Mouse (Mus musculus): ENCODE data around the gene Unc93a2. TPM values are rescaled to one million over a fixed set of nuclear protein-coding genes. Genes with fewer than 3 reads are reported as not detected.
"Not testable (repeated sequence)": the region's sequence is repeated elsewhere in the genome, so short reads cannot be mapped to it uniquely, and the experiment has no call there.

Unc93a2 gene
- total and polyA plus RNA-seq, 2 experiments from 2014 or later, result not detected

DNA sequence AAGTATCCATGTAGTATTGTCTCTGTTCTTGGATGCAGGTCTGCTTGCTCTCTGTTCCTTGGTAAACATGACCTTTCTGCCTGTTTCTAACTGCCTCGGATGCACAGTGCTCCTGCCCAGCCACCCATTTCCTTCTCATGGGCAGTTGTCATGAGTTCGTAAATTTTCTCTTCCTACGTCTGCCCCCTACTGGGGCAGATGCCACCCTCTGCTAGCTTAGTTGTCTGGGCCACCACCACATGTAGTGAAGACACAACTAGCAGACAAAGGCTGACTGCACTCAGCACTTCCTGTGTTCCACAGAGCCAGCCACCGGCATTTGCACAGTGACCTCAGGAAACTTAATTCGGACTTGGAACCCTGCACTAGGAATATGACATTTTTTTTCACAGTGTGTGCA, 52.5 kb downstream of the Unc93a2 start:
- WGBS, result 83% methylated on average over 3 of the region's 5 CpGs

DNA sequence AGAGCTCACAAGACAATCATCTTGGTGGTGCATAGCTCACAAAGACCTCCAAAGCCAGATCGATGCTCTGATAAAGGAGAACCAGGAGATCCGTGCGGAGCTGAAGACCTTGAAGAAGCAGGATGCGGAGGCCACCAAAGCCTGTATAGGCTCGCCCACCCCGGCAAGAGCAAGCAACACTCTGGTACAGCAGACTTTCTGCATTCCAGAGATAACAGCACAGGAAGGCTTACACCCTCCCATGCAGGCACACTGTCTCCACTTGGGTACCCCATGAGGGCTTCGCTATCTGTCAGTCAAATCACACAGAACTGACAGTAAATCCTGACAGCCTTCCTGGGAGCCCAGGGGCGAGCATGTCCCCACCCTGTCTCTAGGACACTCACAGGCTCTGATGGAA, 58.8 kb downstream of the Unc93a2 start:
- H3K4me1 ChIP-seq (ENCODE audit: insufficient read depth); H3K27me3 ChIP-seq (ENCODE audit: insufficient read depth, low read length); H3K4me2 ChIP-seq (ENCODE audit: low read depth); H3K9me3 ChIP-seq (ENCODE audit: low read length); H3K4me3 ChIP-seq (ENCODE audit: low read depth, low read length); H3K27ac ChIP-seq (ENCODE audit: low read depth, low read length); DNase-seq; ATAC-seq; H3K9ac ChIP-seq; H3K36me3 ChIP-seq (ENCODE audit: insufficient read depth): not testable (repeated sequence)
- 72% methylated on average over 3 of the region's 8 CpGs for WGBS

More for the DNA sequence above, 52.5 kb downstream of the Unc93a2 start:
- H3K9ac ChIP-seq; H3K4me2 ChIP-seq (ENCODE audit: low read depth); H3K4me3 ChIP-seq (ENCODE audit: low read depth, low read length); ATAC-seq; H3K4me1 ChIP-seq (ENCODE audit: insufficient read depth); H3K9me3 ChIP-seq (ENCODE audit: low read length); DNase-seq; H3K27me3 ChIP-seq (ENCODE audit: insufficient read depth, low read length); H3K27ac ChIP-seq (ENCODE audit: low read depth, low read length); H3K36me3 ChIP-seq (ENCODE audit: insufficient read depth): not testable (repeated sequence)

DNA sequence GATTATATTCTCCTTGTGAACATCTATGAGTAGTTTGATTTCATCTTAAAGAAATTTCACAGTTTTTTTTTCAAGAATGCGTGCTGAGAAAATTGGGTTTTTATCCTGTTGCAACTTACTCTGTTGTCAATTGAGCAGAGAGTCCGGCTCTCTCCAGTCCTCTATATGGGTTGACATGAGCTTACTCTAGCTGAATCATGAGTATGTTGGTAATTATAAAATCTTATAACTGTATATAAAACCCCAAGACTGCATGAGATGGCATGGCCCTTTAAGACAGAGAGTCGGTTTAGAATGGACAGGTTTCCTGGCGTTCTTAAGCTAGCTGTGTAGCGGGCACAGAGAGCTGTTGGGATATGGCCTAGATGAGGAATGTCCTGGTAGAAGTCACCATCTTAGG, 60.9 kb downstream of the Unc93a2 start, which contains the start of gene Tcp10a:
Tcp10a (plus strand) TSS at position 301 of the 400 bp plus-strand sequence.
- 93% methylated on average over 3 of the region's 5 CpGs for WGBS
- not testable (repeated sequence) for H3K4me2 ChIP-seq (ENCODE audit: low read depth); H3K36me3 ChIP-seq (ENCODE audit: insufficient read depth); DNase-seq; ATAC-seq; H3K4me3 ChIP-seq (ENCODE audit: low read depth, low read length); H3K9me3 ChIP-seq (ENCODE audit: low read length); H3K27ac ChIP-seq (ENCODE audit: low read depth, low read length); H3K9ac ChIP-seq; H3K4me1 ChIP-seq (ENCODE audit: insufficient read depth); H3K27me3 ChIP-seq (ENCODE audit: insufficient read depth, low read length)

DNA sequence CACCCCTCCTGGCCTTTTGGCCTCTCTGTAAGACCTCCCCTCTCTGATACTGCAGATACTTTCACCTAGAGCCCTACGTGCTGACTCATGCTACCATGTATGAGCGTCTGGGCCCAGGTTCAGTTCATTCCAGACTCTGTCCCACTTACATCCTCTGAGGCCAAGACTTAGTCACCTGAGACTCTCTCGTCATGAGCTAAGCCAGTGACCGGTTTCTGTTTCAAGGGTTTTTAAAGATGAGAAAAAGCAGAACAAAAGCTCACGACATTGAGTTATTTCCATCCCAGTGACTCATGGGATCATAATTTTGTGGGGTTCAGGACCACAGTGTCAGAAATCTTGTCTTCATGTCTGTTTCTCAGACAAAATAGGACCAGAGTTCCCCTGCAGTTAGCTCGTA, 65.5 kb downstream of the Unc93a2 start:
- not testable (repeated sequence) for ATAC-seq; H3K4me1 ChIP-seq (ENCODE audit: insufficient read depth); H3K27me3 ChIP-seq (ENCODE audit: insufficient read depth, low read length); H3K4me3 ChIP-seq (ENCODE audit: low read depth, low read length); H3K36me3 ChIP-seq (ENCODE audit: insufficient read depth); DNase-seq; H3K9me3 ChIP-seq (ENCODE audit: low read length); H3K4me2 ChIP-seq (ENCODE audit: low read depth); H3K9ac ChIP-seq; H3K27ac ChIP-seq (ENCODE audit: low read depth, low read length)
- 92% methylated on average over 6 of the region's 6 CpGs for WGBS

DNA sequence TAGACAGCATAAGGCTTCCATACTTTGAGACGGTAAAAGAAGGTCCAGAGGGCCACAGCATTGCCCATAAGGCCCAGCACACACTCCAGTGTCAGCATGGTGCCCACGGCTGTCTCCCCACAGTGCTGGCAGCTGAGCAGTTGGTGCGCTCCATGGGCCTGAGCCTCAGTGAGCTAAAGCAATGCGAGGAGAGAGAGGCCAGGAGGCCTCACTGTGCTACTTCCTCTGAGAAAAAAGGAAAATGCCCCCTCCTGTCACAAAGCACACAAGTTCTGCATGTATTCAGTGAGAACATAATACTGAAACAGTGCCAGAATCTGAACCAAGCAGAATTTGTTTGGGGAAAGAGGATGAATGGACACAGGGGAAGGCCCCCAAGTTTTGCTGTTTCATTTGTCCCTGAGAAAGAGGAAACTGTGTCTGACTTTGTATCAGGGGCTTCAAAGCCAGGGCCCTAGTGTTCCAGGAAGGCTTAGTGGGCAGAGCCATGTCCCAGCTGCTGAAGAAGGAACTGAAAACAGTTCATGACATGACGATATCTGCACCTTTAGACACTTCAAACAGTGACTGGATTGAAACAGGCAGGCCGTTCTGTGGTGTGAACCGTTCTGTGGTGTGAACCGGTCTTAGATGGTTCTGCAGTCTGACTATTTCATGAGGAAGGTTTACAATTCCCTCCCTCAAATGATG, 69.4 kb downstream of the Unc93a2 start:
- peak; percentile 45 for ATAC-seq
- H3K27me3 ChIP-seq (ENCODE audit: insufficient read depth, low read length); H3K27ac ChIP-seq (ENCODE audit: low read depth, low read length); H3K4me2 ChIP-seq (ENCODE audit: low read depth); DNase-seq; H3K9ac ChIP-seq; H3K9me3 ChIP-seq (ENCODE audit: low read length); H3K36me3 ChIP-seq (ENCODE audit: insufficient read depth); H3K4me3 ChIP-seq (ENCODE audit: low read depth, low read length); H3K4me1 ChIP-seq (ENCODE audit: insufficient read depth): not testable (repeated sequence)
- 64% methylated on average over 6 of the region's 8 CpGs for WGBS

Other genes starting within 250 kb of the Unc93a2 start
- gene Rps6ka2, start 215.3 kb downstream of the Unc93a2 start, total RNA-seq (2014; rRNA removed), result 28.2 and 40.7 TPM in 2 replicates
- gene Rps6ka2, start 215.3 kb downstream of the Unc93a2 start, polyA plus RNA-seq (2015; fragmentation: Nextera tagmentation; extraction: Ambion mirVana), result 12.0 and 16.8 TPM in 2 replicates
- gene Tcp10a, start 60.8 kb downstream of the Unc93a2 start, total RNA-seq (2014; rRNA removed), result not detected in 2 replicates
- gene Tcp10a, start 60.8 kb downstream of the Unc93a2 start, polyA plus RNA-seq (2015; fragmentation: Nextera tagmentation; extraction: Ambion mirVana), result not detected in 2 replicates
- gene Ttll2, start 32.8 kb downstream of the Unc93a2 start, total RNA-seq (2014; rRNA removed), result not detected in 2 replicates
- not detected in 2 replicates for gene Ttll2, start 32.8 kb downstream of the Unc93a2 start, polyA plus RNA-seq (2015; fragmentation: Nextera tagmentation; extraction: Ambion mirVana)
- 0.23 TPM in 1 of 2 replicates, not detected in the other for gene Gm49630, start 13.5 kb downstream of the Unc93a2 start, total RNA-seq (2014; rRNA removed)
- not detected in 2 replicates for gene Gm49630, start 13.5 kb downstream of the Unc93a2 start, polyA plus RNA-seq (2015; fragmentation: Nextera tagmentation; extraction: Ambion mirVana)

Data from forebrain, postnatal 0 days (tissue).